Mouse (Mus musculus) embryo, embryonic 9.5 days (tissue): ENCODE measurements around the gene Rxra.

Source experiments
- DNase-seq: peaks from one replicate; pipeline ENCODE4 v3.0.0-alpha.2; 2017; ENCODE audit errors: extremely low spot score

The Rxra gene

DNA sequence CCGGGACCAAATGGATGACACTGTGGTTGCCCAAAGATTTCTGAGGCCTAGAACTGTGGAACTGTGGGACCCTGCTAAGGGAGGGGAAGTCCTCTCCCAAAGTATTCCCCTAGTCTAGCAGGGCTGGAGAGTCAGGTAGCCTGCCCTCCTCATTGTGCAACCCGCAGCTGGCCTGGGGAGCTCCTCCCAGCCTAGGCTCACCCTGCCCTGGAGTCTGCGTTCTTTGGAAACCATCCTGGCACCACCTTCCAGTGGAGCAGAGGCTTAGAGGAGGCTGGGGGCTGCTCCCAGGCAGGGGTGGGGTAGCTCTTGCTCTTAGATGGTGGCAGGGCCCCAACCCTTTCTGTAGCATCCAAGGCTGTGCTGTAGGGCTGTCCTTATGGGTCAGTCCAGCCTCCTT is 26.0 kb downstream of the Rxra start:
- DNase-seq, result no peak

- no peak for DNase-seq
Observed at GRCm38 (mm10) chr2:27702904-27703666, 26.8 kb downstream of the Rxra start.

- no peak for DNase-seq
Observed at GRCm38 (mm10) chr2:27703852-27704640, 27.8 kb downstream of the Rxra start.

- DNase-seq, result no peak
Observed at GRCm38 (mm10) chr2:27704641-27705040, 28.4 kb downstream of the Rxra start.

DNA sequence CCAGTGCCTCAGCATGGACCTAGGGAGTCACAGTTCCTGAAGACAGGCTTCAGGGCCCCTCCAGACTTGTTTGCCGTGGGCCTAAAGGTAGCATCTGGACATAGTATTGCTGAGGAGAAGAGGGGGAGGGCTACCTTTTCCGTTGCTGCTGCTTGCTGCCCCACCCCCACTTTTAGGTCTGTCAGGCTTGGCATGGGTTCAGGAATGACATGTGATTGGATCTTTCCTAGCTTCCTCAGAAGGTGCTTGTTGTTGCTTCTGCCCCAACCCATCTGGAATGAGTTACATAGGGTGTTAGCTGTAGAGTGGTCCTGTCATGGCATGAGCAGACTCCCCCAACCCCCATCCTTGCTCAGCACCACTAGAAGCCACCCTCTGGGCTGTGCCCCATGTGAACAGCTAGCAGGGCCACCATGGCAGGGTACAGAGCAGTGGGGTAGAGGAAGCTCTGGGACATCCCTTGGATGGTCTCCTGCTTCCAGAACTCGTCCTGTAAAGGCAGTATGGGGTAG is 34.7 kb downstream of the Rxra start:
- no peak for DNase-seq

DNA sequence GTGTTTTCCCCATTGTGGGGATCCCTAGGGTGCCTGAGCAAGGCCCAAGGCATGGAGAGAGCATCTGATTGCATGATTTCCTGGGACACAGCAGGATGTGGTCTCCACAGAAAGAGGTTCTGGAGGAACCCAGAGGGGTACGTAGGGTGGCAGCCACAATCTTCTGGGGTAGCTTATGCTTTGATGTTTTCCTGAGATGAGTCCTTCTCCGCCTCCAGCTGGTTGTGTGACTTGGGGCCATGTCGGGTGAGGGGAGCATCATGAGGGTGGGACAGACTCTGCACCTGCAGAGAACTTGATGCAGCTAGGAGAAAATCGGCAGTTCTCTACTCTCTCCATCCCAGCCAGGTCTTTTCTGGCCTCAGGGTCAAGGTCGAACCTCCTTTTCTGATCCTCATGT is 36.4 kb downstream of the Rxra start:
- DNase-seq, result no peak

DNA sequence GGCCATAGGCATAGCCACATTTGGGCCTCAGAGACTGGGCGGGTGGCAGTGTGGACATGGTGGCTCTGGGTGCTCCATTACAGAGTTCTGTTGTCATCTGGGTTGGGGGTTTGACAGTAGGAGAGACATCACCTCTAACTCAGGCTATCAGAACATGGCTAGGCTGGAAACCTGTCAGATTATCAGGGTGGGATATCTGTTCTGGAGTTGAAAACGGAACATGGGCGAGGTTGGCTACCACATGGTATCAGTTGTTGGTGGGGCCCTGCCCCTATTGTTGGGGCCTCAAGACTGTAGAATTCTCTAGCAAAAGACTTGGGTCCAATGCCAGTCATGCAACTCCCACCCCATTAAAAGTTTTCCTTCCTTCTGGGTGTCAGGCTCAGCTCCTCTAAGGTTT is 37.1 kb downstream of the Rxra start:
- no peak for DNase-seq

DNA sequence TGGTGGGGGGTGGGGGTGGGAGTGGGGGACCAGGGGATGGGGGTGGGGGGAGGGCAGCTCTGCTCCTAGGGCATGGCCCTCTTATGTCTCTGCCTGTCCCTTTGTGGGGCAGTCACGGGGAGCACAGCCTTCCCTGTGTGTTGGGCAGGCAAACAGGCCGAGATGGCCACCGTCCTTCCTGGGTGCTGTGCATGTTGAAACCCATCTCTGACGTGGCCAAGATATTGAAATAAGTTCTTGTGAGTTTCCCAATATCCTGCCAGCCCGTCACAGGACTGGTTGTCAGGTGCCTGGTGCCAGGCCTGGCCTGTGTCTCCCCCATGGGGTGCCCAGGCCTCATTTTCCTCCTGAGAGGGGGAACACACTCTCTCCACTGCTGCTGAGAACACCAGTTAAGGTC is 37.9 kb downstream of the Rxra start:
- no peak for DNase-seq

DNA sequence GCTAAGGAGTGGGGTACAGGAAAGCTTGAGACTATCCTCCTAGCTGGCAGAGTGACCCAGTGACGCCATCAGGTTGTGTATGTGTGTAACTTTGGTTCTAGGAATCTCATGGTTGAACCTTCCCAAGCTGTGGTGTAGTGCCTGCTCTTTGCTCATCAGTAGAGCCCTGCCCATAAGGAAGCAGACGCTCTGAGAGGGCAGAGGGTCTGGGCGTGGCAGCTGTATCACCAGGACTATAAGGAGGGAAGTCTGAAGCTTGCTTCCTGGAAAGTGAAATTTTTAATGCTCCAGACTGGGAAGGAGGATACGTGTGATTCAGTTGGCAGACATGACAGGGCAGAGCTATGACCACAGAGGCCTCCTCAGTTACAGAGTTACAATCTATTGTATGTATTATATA is 39.0 kb downstream of the Rxra start:
- DNase-seq, result no peak

DNA sequence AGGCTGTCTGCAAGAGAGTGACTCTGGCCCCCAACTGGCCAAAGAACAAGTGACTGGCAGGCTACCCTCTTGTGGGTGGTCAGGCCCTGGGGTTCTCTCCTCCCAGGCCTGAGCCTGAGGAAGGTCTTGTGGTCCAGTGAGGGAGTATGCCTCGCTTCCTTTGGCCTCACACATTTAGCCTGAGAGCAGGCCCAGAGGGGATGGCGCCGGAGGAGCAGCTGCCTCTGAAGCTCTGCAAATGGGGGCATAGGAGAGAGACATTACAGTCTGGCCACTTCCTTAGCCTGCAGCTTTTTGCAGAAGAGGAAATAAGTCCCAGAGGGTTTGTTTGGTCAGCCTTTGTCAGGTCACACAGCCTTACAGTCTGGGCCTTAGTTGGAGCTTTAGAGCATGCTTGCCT is 40.1 kb downstream of the Rxra start:
- DNase-seq, result no peak

DNA sequence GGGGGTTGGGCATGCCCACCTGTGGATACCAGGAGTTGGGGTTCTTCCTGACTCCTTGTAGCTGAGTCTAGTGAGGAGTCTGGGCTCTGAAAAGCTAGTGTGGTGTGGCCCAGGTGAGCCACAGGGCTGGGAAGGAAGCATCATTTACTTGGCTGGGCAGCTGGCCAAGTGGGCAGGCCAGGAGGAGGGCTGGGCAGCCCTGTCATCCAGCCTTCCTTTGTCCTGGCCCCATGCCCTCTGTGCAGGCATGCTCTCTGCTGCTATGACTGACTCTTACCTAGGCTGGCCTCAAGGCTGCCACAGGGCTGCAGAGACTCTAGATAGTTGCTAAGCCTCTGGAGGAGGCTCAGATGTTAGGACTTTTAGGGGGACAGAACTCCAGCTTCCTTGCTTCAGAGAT is 42.0 kb downstream of the Rxra start:
- DNase-seq, result no peak

- no peak for DNase-seq
Observed at GRCm38 (mm10) chr2:27719601-27720000, 43.4 kb downstream of the Rxra start.

GRCm38 (mm10) chr2:27721611-27722010 is 45.4 kb downstream of the Rxra start:
- DNase-seq, result no peak

DNA sequence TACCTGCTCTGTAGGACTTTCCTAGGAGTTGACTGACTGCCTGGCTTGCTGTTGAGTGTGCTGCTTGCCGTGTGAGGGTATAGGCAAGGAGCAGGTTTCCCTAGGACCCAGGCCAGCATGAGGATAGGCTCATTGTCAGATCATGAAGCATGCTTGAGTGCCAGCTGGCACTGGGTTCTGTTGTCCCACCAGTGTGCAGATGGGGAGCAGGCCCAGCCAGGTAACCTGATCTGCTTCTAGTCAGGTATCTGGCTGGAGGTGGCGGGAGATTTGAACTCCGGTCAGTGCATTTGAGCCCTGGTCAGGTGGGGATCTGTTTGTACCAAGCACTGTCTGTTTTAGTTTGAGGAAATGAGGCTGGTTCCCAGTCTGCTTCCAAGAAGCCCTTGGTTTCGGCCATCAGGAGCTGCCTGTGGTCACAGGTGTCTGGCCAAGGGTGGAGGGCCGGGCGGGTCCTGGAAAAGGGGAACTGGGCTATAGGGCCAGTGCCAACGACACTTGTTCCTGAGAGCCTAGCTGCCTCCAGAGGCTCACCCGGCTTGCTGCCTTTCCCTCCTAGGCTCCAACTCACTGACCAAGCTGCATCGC is 48.6 kb downstream of the Rxra start:
- no peak for DNase-seq

DNA sequence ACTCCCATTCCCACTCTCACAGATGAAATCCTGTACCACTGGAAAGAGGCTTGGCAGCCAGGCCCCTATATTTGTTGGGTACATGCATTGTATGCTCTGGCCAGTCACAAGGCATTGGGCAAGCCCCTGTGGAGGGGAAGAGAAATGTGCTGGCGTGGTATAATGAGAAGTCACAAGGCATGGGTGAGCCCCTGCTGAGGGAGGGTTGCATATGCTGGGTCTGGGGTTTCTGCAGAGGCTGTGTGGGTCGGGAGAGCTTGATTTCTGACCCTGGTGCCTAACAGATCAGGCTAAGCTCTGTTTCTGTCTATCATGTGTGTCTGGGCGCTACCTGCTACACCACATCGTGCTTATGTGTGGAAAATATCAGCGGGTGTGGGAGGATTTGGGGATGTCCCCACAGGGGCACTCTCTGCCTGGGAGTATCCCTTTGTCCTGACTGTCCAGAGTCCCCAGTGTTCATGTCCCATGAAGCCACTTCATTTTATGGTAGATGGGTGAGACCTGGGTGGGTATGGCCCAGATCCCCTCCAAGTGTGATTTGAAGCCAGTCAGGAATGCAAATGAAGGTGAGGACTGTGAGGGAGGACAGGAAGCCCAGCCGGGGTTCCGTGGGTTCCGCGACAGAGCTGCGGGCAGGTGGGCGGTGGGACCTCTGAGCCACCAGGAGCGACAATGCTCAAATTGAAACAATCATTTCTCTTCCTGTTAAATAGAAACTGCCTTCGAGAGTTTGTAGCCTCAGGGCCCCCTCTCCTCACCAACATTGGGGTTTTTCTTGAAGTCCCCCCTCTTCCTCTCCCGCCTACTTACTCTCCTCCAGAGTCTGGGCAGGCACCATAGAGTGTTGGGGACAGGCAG is 52.0 kb downstream of the Rxra start:
- DNase-seq, result no peak

GRCm38 (mm10) chr2:27729009-27729408 is 52.8 kb downstream of the Rxra start:
- no peak for DNase-seq

DNA sequence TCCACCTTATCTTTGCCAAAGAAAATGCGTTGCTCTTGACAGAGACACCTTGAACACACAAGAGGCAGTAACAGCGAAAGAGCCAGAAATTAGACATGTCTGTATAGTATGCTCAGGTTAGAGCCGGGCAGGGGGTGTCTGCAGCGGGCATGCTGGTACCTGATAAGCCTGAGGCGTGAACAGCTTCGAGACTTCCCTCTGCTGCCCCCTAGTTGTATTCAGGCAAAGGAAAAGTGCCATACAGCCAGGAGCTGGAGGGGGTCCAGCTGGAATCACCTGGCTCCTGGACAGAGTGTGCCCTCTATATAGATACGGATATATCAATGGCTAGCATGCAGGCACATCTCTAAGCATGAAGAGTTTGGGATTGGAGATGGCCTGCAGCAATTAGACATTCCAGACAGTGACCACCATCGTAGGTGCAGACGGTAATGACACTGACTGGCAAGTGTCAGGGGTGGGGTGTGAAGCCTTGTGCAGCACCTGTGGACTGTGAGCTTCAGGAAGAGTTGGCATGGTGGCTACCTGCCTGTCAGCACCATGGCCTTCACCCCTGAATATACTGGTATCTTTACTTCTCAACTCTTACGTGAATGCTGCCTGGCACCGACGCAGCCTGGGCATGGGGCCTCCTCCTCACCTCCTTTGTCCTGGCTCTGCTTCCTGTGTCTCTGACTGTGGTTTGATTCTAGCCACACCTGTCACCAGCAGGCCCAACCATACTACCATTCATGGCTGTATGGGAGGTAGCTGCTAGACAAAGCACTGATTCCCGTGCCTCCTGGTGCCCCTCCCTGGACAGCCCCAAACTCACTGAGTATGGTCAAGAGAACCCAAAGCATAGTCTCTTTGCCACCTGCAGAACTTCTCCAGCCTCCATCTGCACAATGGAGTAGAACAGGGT is 54.0 kb downstream of the Rxra start:
- no peak for DNase-seq

DNA sequence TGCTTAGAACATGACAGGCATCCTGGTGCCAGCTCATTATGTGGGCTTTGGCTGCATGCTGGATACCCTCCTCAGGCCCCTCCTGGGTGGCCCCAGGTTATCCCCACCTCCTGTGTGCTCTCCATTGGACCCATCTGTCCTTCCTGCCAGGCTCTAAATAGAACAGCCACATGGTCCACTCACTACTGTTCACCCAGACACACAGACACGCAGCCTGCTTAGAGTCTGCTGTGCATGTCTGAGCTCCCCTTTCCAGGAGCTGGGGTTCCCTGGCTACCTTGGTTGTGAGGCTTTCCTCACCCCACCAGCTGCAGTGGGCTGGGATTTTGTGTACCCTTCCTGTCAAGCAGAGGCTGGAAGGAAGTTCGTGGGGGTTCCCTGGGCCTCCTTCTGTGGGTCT is 56.8 kb downstream of the Rxra start:
- DNase-seq, result no peak

DNA sequence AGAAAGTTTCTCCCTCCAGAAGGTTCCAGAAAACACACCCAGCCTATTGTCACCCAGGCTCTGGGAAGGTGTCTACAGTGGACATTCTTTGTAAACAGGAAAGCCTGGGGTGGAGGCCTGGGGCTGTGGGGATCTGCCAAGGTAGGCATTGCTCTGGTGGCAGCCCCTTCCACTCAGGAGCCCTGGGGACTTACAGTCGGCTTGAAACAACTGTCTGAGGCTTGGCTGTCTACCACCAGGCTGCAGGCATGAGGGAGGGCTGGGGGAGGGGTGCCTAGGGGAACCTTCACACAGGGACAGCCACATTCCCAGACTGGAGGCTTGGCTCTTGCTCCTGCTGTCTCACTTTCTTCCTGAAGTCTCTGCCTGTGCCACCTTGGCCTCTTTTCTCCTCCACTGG is 58.1 kb downstream of the Rxra start:
- DNase-seq, result no peak

DNA sequence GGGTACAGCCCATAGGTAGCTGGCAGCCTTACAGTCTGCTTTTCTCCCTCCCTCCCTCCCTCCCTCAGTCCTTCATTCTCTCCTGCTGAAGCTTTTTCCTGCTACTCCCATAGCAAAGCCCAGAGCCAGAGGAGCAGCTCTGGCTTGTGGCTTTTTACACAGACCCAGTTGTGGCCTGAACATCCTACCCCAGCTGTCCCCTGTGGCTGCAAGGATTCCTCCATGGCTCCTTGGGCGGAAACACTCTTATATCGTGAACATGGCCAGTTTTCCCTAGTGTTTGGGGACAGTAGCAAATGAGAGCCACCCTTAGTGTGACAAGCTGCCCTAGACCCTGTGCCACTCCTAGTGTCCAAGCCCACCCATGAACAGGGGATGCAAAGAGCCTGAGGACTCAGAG is 58.6 kb downstream of the Rxra start:
- no peak for DNase-seq

- no peak for DNase-seq
Observed at GRCm38 (mm10) chr2:27736802-27737201, 60.6 kb downstream of the Rxra start.
